Mouse (Mus musculus) ES-CJ7 (cell line): Measurements from ENCODE around the gene Ccdc85c.

Experiments used
- DNase-seq: peaks from one replicate; pipeline ENCODE4 v3.0.0; 2011; ENCODE audit warnings: low read depth, low spot score

The Ccdc85c gene

GRCm38 (mm10) chr12:108274661-108275507, at the start of gene Ccdc85c:
Gene Ccdc85c (minus strand): TSS chr12:108275425.
- DNase-seq, result peak; percentile 41

- DNase-seq, result no peak
Observed at GRCm38 (mm10) chr12:108320096-108320495, 44.9 kb upstream of the Ccdc85c start.

GRCm38 (mm10) chr12:108318499-108318898, 43.3 kb upstream of the Ccdc85c start:
- no peak for DNase-seq

- no peak for DNase-seq
Observed at GRCm38 (mm10) chr12:108317826-108318430, 42.7 kb upstream of the Ccdc85c start.

- DNase-seq, result peak; percentile 76
Observed at GRCm38 (mm10) chr12:108317201-108317738, 42.0 kb upstream of the Ccdc85c start.

GRCm38 (mm10) chr12:108316655-108317054, 41.4 kb upstream of the Ccdc85c start:
- no peak for DNase-seq

GRCm38 (mm10) chr12:108315818-108316217, 40.6 kb upstream of the Ccdc85c start:
- DNase-seq, result no peak

- DNase-seq, result no peak
Observed at GRCm38 (mm10) chr12:108313244-108313772, 38.1 kb upstream of the Ccdc85c start.

GRCm38 (mm10) chr12:108312432-108312851, 37.2 kb upstream of the Ccdc85c start:
- DNase-seq, result no peak

GRCm38 (mm10) chr12:108311741-108312290, 36.6 kb upstream of the Ccdc85c start:
- DNase-seq, result no peak

- no peak for DNase-seq
Observed at GRCm38 (mm10) chr12:108310456-108311027, 35.3 kb upstream of the Ccdc85c start.

GRCm38 (mm10) chr12:108310041-108310440, 34.8 kb upstream of the Ccdc85c start:
- no peak for DNase-seq

- no peak for DNase-seq
Observed at GRCm38 (mm10) chr12:108309116-108309794, 34.0 kb upstream of the Ccdc85c start.

- no peak for DNase-seq
Observed at GRCm38 (mm10) chr12:108308363-108308856, 33.2 kb upstream of the Ccdc85c start.

- peak; percentile 84 for DNase-seq
Observed at GRCm38 (mm10) chr12:108307553-108307952, 32.3 kb upstream of the Ccdc85c start.

- DNase-seq, result peak; percentile 48
Observed at GRCm38 (mm10) chr12:108305812-108306794, 30.9 kb upstream of the Ccdc85c start, which contains the start of gene Hhipl1. Gene Hhipl1 (plus strand): TSS chr12:108306270.

GRCm38 (mm10) chr12:108305172-108305571, 29.9 kb upstream of the Ccdc85c start:
- DNase-seq, result no peak

GRCm38 (mm10) chr12:108303778-108304365, 28.6 kb upstream of the Ccdc85c start:
- DNase-seq, result no peak

- DNase-seq, result no peak
Observed at GRCm38 (mm10) chr12:108301006-108301405, 25.8 kb upstream of the Ccdc85c start.
